Mouse (Mus musculus): ENCODE results near the gene Arhgef9. TPM values are rescaled to one million over a fixed set of nuclear protein-coding genes. Genes with fewer than 3 reads are reported as not detected.

Arhgef9 gene
- polyA plus RNA-seq, 1 experiment, result 8.8 TPM

- Histone ChIP-seq H3K4me3 (replicated peaks; ENCODE audit: control insufficient read depth, low read depth, low read length) (no peak overlapping the region), H3K27ac (ENCODE audit: control insufficient read depth, insufficient read depth, low read depth, low read length, poor library complexity) (no peak overlapping the region), H3K4me1 (ENCODE audit: control insufficient read depth, insufficient read depth, low read length) (no peaks in the 10 kb centered on the region)
- 77% methylated on average over 9 of the region's 9 CpGs for WGBS
- TF ChIP-seq POLR2A (IDR thresholded peaks at IDR 0.05; ENCODE audit: borderline replicate concordance, control insufficient read depth, low read depth, low read length) (no peak), CTCF (IDR thresholded peaks at IDR 0.05; ENCODE audit: control insufficient read depth, insufficient read depth, low read length) (no peak)
These were observed 39.7 kb downstream of the Arhgef9 start for GRCm38 (mm10) chrX:95156833-95157386.

- no peak overlapping the region for H3K4me3 ChIP-seq (replicated peaks; ENCODE audit: control insufficient read depth, low read depth, low read length)
- no peaks in the 10 kb centered on the region for H3K4me1 ChIP-seq (ENCODE audit: control insufficient read depth, insufficient read depth, low read length)
- H3K27ac ChIP-seq (ENCODE audit: control insufficient read depth, insufficient read depth, low read depth, low read length, poor library complexity), result no peak overlapping the region
- 80% methylated on average over 4 of the region's 4 CpGs for WGBS
- TF ChIP-seq CTCF (IDR thresholded peaks at IDR 0.05; ENCODE audit: control insufficient read depth, insufficient read depth, low read length), result no peak
- no peak for TF ChIP-seq POLR2A (IDR thresholded peaks at IDR 0.05; ENCODE audit: borderline replicate concordance, control insufficient read depth, low read depth, low read length)
These were observed 58.0 kb downstream of the Arhgef9 start for GRCm38 (mm10) chrX:95138636-95139035.

- Histone ChIP-seq H3K4me3 (replicated peaks; ENCODE audit: control insufficient read depth, low read depth, low read length) (no peak overlapping the region), H3K4me1 (ENCODE audit: control insufficient read depth, insufficient read depth, low read length) (no peaks in the 10 kb centered on the region), H3K27ac (ENCODE audit: control insufficient read depth, insufficient read depth, low read depth, low read length, poor library complexity) (no peak overlapping the region)
- TF ChIP-seq POLR2A (IDR thresholded peaks at IDR 0.05; ENCODE audit: borderline replicate concordance, control insufficient read depth, low read depth, low read length), result no peak
- no peak for TF ChIP-seq CTCF (IDR thresholded peaks at IDR 0.05; ENCODE audit: control insufficient read depth, insufficient read depth, low read length)
- WGBS, result 79% methylated on average over 5 of the region's 5 CpGs
These were observed 63.2 kb downstream of the Arhgef9 start for GRCm38 (mm10) chrX:95133502-95133901.

GRCm38 (mm10) chrX:95132996-95133395 is 63.7 kb downstream of the Arhgef9 start:
- no peaks in the 10 kb centered on the region for H3K4me1 ChIP-seq (ENCODE audit: control insufficient read depth, insufficient read depth, low read length)
- TF ChIP-seq POLR2A (IDR thresholded peaks at IDR 0.05; ENCODE audit: borderline replicate concordance, control insufficient read depth, low read depth, low read length) (no peak), CTCF (IDR thresholded peaks at IDR 0.05; ENCODE audit: control insufficient read depth, insufficient read depth, low read length) (no peak)
- no peak overlapping the region for H3K4me3 ChIP-seq (replicated peaks; ENCODE audit: control insufficient read depth, low read depth, low read length)
- no peak overlapping the region for H3K27ac ChIP-seq (ENCODE audit: control insufficient read depth, insufficient read depth, low read depth, low read length, poor library complexity)
- WGBS, result 80% methylated on average over 1 of the region's 1 CpGs

GRCm38 (mm10) chrX:95131783-95132182 is 64.9 kb downstream of the Arhgef9 start:
- no peak for TF ChIP-seq CTCF (IDR thresholded peaks at IDR 0.05; ENCODE audit: control insufficient read depth, insufficient read depth, low read length)
- TF ChIP-seq POLR2A (IDR thresholded peaks at IDR 0.05; ENCODE audit: borderline replicate concordance, control insufficient read depth, low read depth, low read length), result no peak
- WGBS, result 88% methylated on average over 1 of the region's 1 CpGs
- Histone ChIP-seq H3K4me1 (ENCODE audit: control insufficient read depth, insufficient read depth, low read length) (no peaks in the 10 kb centered on the region), H3K27ac (ENCODE audit: control insufficient read depth, insufficient read depth, low read depth, low read length, poor library complexity) (no peak overlapping the region), H3K4me3 (replicated peaks; ENCODE audit: control insufficient read depth, low read depth, low read length) (no peak overlapping the region)

- Histone ChIP-seq H3K4me1 (ENCODE audit: control insufficient read depth, insufficient read depth, low read length) (no peaks in the 10 kb centered on the region), H3K4me3 (replicated peaks; ENCODE audit: control insufficient read depth, low read depth, low read length) (no peak overlapping the region), H3K27ac (ENCODE audit: control insufficient read depth, insufficient read depth, low read depth, low read length, poor library complexity) (no peak overlapping the region)
- WGBS, result 77% methylated on average over 6 of the region's 6 CpGs
- TF ChIP-seq CTCF (IDR thresholded peaks at IDR 0.05; ENCODE audit: control insufficient read depth, insufficient read depth, low read length) (no peak), POLR2A (IDR thresholded peaks at IDR 0.05; ENCODE audit: borderline replicate concordance, control insufficient read depth, low read depth, low read length) (no peak)
These were observed 73.2 kb downstream of the Arhgef9 start for GRCm38 (mm10) chrX:95123462-95123861.

- Histone ChIP-seq H3K27ac (ENCODE audit: control insufficient read depth, insufficient read depth, low read depth, low read length, poor library complexity) (no peak overlapping the region), H3K4me1 (ENCODE audit: control insufficient read depth, insufficient read depth, low read length) (no peaks in the 10 kb centered on the region), H3K4me3 (replicated peaks; ENCODE audit: control insufficient read depth, low read depth, low read length) (no peak overlapping the region)
- TF ChIP-seq POLR2A (IDR thresholded peaks at IDR 0.05; ENCODE audit: borderline replicate concordance, control insufficient read depth, low read depth, low read length) (no peak), CTCF (IDR thresholded peaks at IDR 0.05; ENCODE audit: control insufficient read depth, insufficient read depth, low read length) (no peak)
- WGBS, result 70% methylated on average over 3 of the region's 3 CpGs
These were observed 92.3 kb downstream of the Arhgef9 start for GRCm38 (mm10) chrX:95104361-95104760.

- no peaks in the 10 kb centered on the region for H3K4me1 ChIP-seq (ENCODE audit: control insufficient read depth, insufficient read depth, low read length)
- WGBS, result 29% methylated on average over 4 of the region's 4 CpGs
- no peak overlapping the region for H3K4me3 ChIP-seq (replicated peaks; ENCODE audit: control insufficient read depth, low read depth, low read length)
- no peak overlapping the region for H3K27ac ChIP-seq (ENCODE audit: control insufficient read depth, insufficient read depth, low read depth, low read length, poor library complexity)
- TF ChIP-seq CTCF (IDR thresholded peaks at IDR 0.05; ENCODE audit: control insufficient read depth, insufficient read depth, low read length) (no peak), POLR2A (IDR thresholded peaks at IDR 0.05; ENCODE audit: borderline replicate concordance, control insufficient read depth, low read depth, low read length) (no peak)
These were observed 109.0 kb downstream of the Arhgef9 start for GRCm38 (mm10) chrX:95087674-95088073.
